Mouse (Mus musculus) lung, adult 2 months (tissue): ENCODE results near the gene Ywhae. TPM values are rescaled to one million over a fixed set of nuclear protein-coding genes. Genes with fewer than 3 reads are reported as not detected.
A peak's percentile ranks its signal among the peaks of the same experiment; 100 is the strongest.
"Not testable (repeated sequence)": the region's sequence is repeated elsewhere in the genome, so short reads cannot be mapped to it uniquely, and the experiment has no call there.

Experiments
- DNase-seq: peaks from one replicate; pipeline ENCODE4 v3.0.0; 2022
- H3K4me1 ChIP-seq: fragments of 200-500 bp; 2 replicates; pipeline ENCODE4 v1.6.1; 2011; ENCODE audit warnings: low read length; ENCODE audit not compliant: control insufficient read depth, insufficient read depth
- H3K4me3 ChIP-seq: fragments of 200-500 bp; replicated peaks from 2 replicates; pipeline ENCODE3; 2011; ENCODE audit warnings: low read depth, mild to moderate bottlenecking, control low read depth, low read length; ENCODE audit errors: extremely low read depth
- CTCF ChIP-seq: fragments of 200-500 bp; IDR thresholded peaks from 2 replicates; pipeline ENCODE4 v1.5.1; 2011; ENCODE audit warnings: mild to moderate bottlenecking, low read length, control low read depth; ENCODE audit not compliant: insufficient read depth
- POLR2A ChIP-seq: fragments of 200-500 bp; IDR thresholded peaks from 2 replicates; pipeline ENCODE4 v1.6.1; 2011; ENCODE audit warnings: low read depth, mild to moderate bottlenecking, control low read depth, low read length, borderline replicate concordance; ENCODE audit errors: extremely low read depth
- WGBS: fragments of 180-500 bp; shearing (Covaris S2); methylation state at CpG from one replicate; pipeline ENCODE4 v1.1.7; 2018; 5-methylcytosine and 5-hydroxymethylcytosine counted together
- polyA plus RNA-seq: library from polyadenylated mRNA; depleted of rRNA; stranded (reverse); fragments of >200 nt; gene quantifications from 2 replicates; pipeline ENCODE4 v1.2.3, GENCODE M21; 2012; rRNA removed

Gene Ywhae
- 110 and 177 TPM in 2 replicates for polyA plus RNA-seq

DNA sequence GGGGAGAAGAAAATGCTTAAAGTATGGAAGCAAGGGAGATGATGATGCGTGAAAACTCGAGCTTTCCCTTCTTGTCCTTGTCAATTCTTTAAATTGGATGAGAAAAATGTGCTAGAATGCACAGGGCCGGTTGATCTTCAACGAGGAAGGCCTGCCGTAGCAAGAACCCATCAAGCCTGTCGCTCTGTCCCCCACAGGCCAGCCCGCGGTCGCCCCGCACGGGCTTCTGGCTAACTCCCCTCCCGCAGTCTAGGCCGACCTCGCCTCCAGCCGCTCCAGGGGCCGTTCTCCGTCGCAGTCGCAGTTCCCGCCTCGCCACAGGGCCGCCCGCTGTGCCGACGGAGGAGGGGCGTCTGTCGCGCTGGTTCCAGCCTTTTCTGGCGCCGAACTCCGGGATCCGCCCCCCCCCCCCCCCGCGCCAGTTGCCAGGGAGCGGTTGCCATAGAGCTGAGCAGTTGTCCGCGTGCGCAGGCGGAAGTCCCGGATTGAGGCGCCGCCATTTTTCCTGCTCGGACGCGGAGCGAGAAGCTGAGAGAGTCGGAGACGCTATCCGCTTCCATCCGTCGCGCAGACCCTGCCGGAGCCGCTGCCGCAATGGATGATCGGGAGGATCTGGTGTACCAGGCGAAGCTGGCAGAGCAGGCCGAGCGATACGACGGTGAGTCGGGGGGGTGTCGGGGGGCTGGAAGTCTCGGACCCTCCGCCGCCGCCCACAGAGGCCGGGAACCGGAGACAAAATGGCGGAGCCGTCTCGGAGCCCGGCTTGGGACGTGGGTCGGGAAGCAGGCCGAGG lies at the start of gene Ywhae:
Gene Ywhae, plus strand, starts transcription at position 436 of the 793 bp plus-strand sequence.
- Histone ChIP-seq H3K4me3 (peak within 1 kb of the TSS; percentile 83), H3K4me1 (peaks cover 19% of the 10 kb centered on the region)
- DNase-seq, result peak; percentile 91
- WGBS, result under 1% methylated on average over 73 of the region's 76 CpGs
- no peak for TF ChIP-seq CTCF
- peak; percentile 97 for TF ChIP-seq POLR2A

DNA sequence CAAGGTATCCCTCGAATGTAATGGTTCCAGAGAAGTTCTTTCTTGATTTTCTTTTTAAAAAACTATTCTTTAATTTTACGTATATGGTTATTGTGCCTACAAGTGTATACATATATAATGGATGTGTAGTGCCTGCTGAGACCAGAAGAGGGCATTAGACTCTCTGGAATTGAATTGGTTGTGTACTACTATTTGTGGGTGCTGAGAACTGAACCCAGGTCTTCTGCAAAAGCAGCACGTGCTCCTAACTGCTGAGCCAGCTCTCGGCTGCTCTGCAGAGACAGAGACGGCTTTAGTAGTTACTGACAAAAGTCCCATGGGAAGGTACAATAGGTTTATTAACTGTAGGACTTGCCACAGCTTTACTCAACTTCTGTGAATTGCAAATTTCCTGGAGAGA lies 48.2 kb upstream of the Ywhae start:
- 95% methylated on average over 5 of the region's 5 CpGs for WGBS

DNA sequence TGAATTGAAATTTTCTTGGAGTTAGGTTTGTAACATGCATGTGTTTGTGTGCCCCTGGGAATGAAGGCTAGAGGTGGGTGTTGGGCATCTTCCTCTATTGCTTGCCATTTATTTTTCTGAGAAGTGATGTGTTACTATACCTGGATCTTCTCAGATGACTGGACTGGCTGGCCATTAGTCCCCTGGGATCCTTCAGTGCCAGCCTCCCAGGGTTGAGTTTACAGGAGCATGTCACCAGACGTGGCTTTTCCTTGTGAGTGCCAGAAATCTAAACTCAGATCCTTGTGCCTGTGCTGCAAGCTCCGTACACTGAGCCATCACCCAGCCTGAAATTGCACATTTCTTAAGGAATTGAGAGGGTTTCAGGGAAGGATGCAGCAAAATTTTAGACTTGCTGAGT lies 47.7 kb upstream of the Ywhae start:
- 55% methylated on average over 2 of the region's 2 CpGs for WGBS
- TF ChIP-seq POLR2A (no peak), CTCF (no peak)
- peaks cover 14% of the 10 kb centered on the region for H3K4me1 ChIP-seq
- no peak overlapping the region for H3K4me3 ChIP-seq
- DNase-seq, result no peak

More for the DNA sequence above, 48.2 kb upstream of the Ywhae start:
- TF ChIP-seq POLR2A, result no peak
- TF ChIP-seq CTCF, result no peak
- Histone ChIP-seq H3K4me1 (peaks cover 14% of the 10 kb centered on the region), H3K4me3 (no peak overlapping the region)
- no peak for DNase-seq

DNA sequence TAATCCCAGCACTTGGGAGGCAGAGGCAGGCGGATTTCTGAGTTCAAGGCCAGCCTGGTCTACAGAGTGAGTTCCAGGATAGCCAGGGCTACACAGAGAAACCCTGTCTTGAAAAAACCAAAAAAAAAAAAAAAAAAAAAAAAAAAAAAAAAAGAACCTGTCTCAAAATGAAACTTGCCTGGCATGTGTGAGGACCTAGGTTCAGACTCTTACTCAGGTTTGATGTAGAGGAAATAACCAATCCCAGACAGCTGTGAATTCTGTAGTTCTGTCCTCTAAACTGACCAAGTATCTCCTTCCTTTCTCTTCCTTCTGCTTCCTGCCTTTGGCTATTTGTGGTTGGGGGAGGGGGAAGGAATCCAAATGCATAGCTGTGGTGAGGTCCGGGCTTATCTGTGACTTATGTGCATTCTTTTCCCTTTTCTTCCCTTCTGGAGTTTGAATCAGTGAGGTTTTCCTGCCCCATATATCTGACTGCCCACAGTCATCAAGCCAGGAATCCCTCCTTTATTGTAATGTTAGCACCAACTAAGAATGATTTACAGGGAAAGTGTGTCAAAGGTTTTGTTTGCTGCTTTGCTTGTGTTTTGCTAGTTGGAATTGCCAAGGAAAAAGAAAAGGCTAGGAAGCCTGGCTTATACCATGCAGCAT lies 45.2 kb upstream of the Ywhae start:
- peaks cover 6% of the 10 kb centered on the region for H3K4me1 ChIP-seq
- WGBS, result 48% methylated on average over 2 of the region's 2 CpGs

DNA sequence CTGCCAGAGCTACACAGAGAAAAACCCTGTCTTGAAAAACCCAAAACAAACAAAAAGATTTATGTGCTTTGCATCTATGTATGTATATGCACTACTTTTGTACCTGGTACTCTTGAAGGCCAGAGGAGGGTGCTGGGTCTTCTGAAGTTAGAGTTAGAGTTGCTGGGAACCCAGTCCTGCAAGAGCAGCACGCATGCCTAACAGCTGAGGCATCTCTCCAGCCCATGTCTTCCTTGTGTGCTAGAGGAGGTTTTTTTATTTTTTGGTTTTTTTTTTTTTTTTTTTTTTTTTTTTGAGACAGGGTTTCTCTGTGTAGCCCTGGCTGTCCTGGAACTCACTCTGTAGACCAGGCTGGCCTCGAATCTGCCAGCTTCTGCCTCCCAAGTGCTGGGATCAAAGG lies 44.5 kb upstream of the Ywhae start:
- WGBS, result 65% methylated on average over 2 of the region's 2 CpGs
- Histone ChIP-seq H3K4me3 (no peak overlapping the region), H3K4me1 (peaks cover 6% of the 10 kb centered on the region)
- no peak for DNase-seq
- no peak for TF ChIP-seq CTCF
- TF ChIP-seq POLR2A, result no peak

More for the DNA sequence above, 45.2 kb upstream of the Ywhae start:
- no peak overlapping the region for H3K4me3 ChIP-seq
- DNase-seq, result no peak
- no peak for TF ChIP-seq POLR2A
- no peak for TF ChIP-seq CTCF

DNA sequence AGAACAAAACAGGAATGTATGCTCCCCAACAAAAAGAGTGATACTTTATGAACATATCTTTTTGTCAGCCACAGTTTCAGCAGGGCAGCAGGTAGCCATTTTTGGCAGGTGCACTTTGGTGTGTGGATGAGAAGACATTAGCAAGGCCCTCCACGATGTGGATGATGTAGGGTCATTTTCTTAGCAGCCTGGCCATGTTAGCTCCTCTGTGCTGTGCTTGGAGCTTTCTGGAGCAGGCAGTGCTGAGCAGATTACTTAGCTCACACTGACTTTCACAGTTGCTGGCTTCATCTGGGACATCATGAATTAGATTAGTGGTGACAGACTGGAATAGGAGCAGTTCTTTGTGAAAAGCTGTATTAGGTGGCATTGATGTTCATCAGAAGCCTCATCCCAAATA lies 42.7 kb upstream of the Ywhae start:
- Histone ChIP-seq H3K4me3 (no peak overlapping the region), H3K4me1 (peaks cover 6% of the 10 kb centered on the region)
- DNase-seq, result no peak
- TF ChIP-seq POLR2A, result no peak
- no peak for TF ChIP-seq CTCF
- WGBS, result 62% methylated on average over 1 of the region's 1 CpGs

DNA sequence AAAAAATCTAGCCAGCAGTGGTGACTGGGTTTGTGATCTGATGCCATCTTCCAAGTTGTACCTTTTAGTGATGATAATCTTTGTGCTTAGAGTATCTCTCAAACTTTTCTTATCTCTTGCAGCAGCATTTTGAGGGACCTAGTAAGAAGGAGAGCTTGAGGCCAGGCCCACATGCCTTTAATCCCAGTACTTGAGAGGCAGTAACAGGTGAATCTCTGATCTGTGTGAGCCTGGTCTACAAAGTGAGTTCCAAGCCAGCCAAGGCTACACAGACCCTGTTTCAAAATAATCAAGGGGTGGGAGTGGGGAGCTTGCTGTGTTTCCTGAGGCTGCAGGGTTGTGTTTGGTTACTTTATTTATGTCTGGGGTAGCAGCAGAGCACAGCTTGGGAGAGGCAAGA lies 41.6 kb upstream of the Ywhae start:
- TF ChIP-seq CTCF (no peak), POLR2A (no peak)

DNA sequence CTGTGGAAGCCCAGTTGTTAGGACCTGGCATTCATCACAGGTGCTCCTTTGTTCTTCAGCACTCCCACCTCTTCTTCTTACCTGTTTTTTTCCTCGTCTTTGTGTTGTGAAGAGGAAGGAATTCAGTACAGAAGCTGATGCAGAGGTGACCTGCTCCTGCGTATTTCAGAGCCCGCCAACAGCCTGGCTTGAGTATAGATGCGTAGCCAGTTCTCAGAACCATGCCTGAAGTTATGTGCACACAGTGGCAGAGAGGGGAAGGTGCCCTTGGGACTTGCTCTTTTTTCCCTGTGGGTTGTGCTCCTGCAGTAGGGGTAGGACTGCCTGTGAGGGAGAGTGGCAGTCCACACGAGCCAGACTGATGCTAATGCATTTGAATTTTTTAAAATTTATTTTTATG lies 39.1 kb upstream of the Ywhae start:
- DNase-seq, result no peak
- H3K4me3 ChIP-seq, result no peak overlapping the region
- H3K4me1 ChIP-seq, result no peaks in the 10 kb centered on the region
- 89% methylated on average over 5 of the region's 5 CpGs for WGBS
- TF ChIP-seq POLR2A (no peak), CTCF (no peak)

More for the DNA sequence above, 41.6 kb upstream of the Ywhae start:
- Histone ChIP-seq H3K4me1 (peaks cover 4% of the 10 kb centered on the region), H3K4me3 (no peak overlapping the region)
- DNase-seq, result no peak

DNA sequence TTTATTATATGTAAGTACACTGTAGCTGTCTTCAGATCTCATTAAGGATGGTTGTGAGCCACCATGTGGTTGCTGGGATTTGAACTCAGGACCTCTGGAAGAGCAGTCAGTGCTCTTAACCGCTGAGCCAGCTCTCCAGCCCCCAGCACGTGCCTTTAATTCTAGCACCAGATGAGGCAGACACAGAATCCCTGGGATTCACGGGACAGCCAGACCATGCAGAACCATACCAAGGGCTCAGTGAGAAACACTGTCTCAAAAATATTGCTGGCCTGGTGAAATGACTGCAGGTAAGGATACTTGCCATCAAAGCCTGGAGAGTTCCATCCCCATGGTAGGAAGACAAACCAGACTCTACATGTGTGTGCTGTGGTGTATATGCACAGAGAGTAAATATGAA lies 35.2 kb upstream of the Ywhae start:
- DNase-seq, H3K4me3 ChIP-seq, H3K4me1 ChIP-seq: not testable (repeated sequence)
- WGBS, result 87% methylated on average over 3 of the region's 3 CpGs

DNA sequence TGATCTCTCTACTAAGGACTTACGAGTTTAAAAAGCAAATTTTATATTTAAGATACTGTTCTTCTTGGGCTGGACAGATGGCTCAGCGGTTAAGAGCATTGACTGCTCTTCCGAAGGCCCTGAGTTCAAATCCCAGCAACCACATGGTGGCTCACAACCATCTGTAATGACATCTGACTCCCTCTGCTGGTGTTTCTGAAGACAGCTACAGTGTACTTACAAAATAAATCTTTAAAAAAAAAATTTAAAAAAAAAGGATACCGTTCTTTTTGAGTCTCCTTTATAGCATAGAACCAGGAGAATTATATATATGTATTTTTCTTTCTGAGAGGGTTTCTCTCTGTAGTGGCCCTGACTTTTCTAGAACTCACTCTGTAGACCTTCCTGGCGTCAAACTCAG lies 32.1 kb upstream of the Ywhae start:
- no peaks in the 10 kb centered on the region for H3K4me1 ChIP-seq
- 93% methylated on average over 5 of the region's 5 CpGs for WGBS
- no peak overlapping the region for H3K4me3 ChIP-seq
- DNase-seq, result no peak
- TF ChIP-seq CTCF, result no peak
